Mouse (Mus musculus): ENCODE measurements around the gene Sbf1.

Sbf1 gene

DNA sequence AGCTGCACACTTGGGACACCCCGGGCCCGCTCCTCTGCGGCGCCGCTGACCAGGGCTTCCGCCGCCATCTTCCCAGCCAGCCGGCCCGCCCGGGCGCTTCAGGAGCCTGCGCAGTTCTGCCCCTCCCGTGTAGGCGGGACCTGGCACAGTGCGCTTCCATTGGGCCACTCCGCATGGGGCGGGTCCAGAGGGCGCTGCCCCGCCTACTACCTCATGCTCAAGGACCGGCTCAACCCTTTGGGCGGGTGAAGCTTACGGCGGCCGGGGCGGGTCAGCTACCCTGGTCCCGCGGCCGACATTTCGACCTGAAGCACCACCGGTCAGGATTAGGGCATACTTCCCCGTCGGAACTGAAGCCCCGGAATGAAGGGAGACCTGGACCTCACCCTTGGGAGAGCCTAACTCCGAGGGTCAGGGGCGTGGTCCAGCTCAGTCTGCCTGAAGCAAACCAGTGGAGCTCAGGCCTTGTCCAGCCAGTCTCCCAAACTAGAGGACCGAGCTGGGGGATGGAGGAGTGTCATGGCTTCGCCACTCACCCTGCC lies at the start of gene Sbf1:
TSS of gene Sbf1 (minus strand) at position 122 of the 542 bp plus-strand sequence.
- peak; percentile 99 for DNase-seq

GRCm38 (mm10) chr15:89363051-89363450 lies 47.9 kb upstream of the Sbf1 start:
- no peak for DNase-seq

DNA sequence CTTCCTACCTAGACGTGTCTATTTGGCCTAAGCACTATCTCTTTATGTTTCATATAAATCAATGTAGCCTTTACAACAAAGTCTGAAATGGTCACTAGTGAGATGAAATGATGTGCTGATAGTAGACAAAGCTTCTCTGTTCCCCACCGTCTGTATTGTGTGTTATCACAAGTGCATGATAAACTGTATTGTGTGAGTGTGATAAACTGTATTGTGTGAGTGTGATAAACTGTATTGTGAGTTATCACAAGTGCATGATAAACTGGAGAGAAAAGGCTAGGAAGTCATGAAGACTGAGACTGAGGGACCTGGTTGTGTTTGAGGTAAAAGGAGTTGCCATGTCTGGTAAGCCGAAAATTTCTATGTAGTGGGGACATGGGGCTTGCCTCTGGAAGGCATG lies 43.7 kb upstream of the Sbf1 start:
- DNase-seq: no peak

DNA sequence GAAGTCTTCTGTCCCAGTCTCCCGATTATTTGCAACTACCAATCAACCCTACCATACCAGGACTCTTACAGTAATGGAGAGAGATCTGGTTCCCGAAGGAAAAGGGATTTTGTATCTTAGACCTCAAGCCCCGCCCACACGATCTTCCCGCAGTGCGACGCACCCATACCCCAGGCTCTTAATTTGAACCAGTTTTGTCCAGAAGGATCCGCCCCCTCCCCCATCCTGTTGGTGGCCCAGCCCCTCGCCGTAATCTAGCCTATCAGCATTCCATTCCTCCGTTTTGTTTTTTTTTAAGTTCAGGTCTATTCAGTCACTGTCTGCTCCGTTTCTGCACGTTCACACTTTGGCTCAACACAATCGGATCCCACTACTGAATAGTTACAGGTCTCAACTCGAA lies 41.3 kb upstream of the Sbf1 start:
- DNase-seq: peak; percentile 93

DNA sequence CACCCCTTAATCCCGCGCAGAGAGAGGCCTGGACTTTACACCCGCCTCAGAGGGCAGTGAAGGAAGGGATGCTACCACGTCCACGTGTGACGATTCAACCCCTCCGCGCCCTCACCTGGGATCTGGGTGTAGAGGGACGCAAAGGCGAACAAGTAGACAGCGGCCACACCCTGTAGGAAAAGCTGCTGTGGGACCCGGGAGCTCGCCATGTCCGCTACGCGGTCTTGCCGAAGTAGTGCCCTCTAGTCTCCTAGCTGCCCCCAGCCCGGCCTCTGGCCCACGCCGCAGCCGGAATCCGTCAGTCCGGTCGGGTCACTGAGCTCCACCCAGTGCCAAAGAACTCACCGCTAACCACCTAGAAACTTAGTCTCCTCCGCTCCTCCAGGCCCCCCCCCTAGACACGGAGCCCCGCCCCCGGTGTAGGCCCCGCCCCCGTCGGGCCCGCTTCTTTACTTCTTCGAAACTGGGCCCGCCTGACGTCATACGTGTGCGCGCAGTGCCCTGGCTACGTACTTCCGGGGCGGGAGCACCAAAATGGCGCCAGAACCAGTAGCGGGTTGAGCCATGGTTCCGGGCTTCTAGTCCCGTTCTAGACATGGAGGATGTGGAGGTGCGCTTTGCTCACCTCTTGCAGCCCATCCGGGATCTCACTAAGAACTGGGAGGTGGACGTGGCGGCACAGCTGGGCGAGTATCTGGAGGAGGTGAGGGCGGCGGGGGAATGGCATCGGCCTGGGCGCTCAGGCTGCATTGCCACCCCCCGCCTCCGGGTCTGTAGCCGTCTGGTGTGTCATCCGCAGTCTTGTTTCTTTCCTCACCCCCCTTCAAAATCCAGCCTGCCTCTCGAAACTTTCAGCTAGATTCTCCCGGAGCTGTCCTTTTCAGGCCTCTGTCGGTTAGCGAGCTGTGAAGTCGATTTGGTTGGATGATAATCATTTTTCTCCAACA lies 40.4 kb upstream of the Sbf1 start, which contains the start of the genes Lmf2 and Ncaph2:
TSS of gene Lmf2 (minus strand) at position 419 of the 947 bp plus-strand sequence.
TSS of gene Ncaph2 (plus strand) at position 479 of the 947 bp plus-strand sequence.
- DNase-seq: peak; percentile 97

GRCm38 (mm10) chr15:89354455-89354854 lies 39.3 kb upstream of the Sbf1 start:
- no peak for DNase-seq

DNA sequence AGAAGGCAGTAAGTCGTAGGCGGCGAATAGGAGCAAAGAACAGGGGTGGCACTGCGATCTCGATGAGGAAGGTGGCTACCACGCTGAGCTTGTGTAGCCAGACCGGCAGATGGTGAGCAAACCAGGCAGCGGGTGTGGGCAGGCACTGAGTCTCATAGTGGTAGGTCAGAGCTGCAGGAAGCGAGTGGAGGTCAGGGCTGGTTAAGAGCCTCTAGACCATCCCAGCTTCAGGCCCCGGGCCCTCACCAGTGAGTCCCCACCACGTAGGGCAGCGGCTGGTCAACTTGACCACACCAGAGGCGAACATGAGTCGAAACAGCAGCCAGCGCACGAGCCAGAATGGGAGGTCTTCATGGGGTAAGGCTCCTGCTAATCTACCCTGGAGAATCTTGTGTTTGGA lies 38.7 kb upstream of the Sbf1 start:
- DNase-seq: no peak

- DNase-seq: no peak
Measured at GRCm38 (mm10) chr15:89352795-89353194, 37.7 kb upstream of the Sbf1 start.

- DNase-seq: no peak
Measured at GRCm38 (mm10) chr15:89352054-89352453, 36.9 kb upstream of the Sbf1 start.

DNA sequence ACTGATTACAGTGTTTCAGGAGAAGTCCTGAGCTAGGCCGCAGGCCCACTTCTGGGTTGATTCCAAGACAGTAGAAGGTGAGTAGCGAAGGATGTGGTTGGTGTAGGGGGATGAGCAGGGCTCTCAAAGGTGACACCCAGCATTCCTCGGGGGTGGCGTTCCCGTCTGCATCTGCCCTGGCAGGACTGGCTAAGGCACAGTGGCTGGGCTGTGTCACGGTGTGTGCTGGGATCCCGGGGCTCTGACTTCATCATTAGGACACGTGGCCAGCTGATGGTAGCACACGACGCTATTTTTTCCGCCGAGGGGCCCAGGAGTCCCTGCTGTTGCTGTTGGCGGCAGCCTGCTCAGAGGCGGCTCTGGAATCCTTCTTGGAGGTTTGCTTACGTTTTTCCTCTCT lies 36.2 kb upstream of the Sbf1 start:
- no peak for DNase-seq

DNA sequence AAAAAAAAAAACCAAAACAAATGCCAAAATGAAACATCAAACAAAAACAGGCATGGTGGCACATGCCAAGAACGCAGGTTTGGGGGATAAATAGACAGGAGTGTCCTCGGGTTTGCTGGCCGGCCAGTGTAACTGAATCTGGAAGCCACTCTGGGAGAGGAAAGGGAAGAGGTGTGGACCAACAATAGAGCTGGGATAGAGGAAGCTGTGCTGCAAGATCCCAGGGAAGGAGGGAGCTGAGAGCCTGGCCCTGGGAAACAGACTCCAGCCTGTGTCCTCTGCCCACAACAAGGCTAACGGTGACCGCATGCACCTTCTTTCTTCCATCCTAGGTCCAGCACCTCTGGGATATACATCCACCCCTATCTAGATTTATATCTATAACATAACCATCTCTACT lies 35.3 kb upstream of the Sbf1 start:
- DNase-seq: no peak

DNA sequence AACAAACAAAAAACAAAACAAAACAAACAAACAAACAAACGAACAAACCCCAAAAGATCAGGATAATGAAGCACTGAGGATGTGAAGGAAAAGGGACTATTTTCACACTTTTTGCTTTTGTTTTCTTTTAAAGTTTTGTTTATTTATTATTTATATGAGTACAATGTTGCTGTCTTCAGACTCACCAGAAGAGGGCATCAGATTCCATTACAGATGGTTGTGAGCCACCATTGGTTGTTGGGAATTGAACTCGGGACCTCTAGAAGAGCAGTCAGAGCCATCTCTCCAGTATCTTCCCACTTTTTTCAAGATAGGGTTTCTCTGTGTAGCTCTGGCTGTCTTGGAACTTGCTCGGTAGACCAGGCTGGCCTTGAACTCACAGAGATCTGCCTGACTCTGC lies 28.2 kb upstream of the Sbf1 start:
- DNase-seq: no peak

GRCm38 (mm10) chr15:89341678-89342077 lies 26.6 kb upstream of the Sbf1 start:
- DNase-seq: no peak

- no peak for DNase-seq
Measured at GRCm38 (mm10) chr15:89340136-89340535, 25.0 kb upstream of the Sbf1 start.

GRCm38 (mm10) chr15:89339696-89340095 lies 24.6 kb upstream of the Sbf1 start:
- DNase-seq: no peak

GRCm38 (mm10) chr15:89336422-89336821 lies 21.3 kb upstream of the Sbf1 start:
- no peak for DNase-seq

- no peak for DNase-seq
Measured at GRCm38 (mm10) chr15:89334774-89335537, 19.8 kb upstream of the Sbf1 start.

GRCm38 (mm10) chr15:89334271-89334670 lies 19.2 kb upstream of the Sbf1 start, which contains the start of gene Miox:
TSS of gene Miox (plus strand) at chr15:89334398.
- no peak for DNase-seq

- DNase-seq: no peak
Measured at GRCm38 (mm10) chr15:89326441-89326840, 11.3 kb upstream of the Sbf1 start.

- DNase-seq: no peak
Measured at GRCm38 (mm10) chr15:89323656-89324055, 8.5 kb upstream of the Sbf1 start.

DNA sequence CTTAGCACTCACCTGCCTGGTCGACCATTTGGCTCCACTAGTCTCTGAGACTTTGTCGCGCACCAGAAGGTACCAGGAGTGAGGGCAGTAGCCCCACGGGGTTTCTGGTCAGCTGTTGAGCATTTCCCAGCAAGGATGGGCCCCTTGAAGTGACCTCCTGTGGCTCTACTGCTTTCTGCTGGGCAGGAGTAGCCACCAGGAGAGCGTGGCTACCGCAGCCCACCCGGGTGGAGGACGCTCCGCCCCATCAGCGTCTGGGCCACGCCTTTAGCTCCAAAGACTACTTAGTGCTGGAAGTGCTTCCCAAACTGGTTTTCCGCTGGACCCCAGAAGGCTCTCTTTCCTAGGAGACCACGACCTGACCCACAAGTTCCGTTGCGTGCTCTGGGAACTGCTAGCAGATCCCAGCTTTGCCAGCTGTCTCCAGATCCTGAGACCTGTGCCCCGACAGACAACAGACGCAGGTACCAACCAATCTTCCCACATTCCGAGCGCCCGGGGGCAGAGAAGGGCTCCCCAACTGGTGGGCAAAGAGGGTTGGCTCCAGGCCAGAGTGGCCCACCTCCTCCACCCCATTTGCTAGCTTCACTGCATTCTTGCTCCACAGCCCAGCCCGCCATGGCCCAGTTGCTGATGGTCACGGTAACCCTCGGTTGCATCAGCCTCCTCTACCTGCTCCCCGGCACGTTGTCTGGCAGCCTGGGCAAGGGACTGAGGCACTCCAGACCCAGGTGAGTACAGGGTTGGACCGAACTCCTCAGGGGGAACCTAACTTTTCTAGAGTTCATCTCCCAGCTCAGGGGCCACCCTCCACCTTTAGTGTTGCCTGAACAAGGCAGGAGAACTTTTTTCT lies 7.8 kb upstream of the Sbf1 start, which contains the start of gene Adm2:
TSS of gene Adm2 (plus strand) at position 51 of the 853 bp plus-strand sequence.
- DNase-seq: peak; percentile 53

- DNase-seq: no peak
Measured at GRCm38 (mm10) chr15:89321264-89321663, 6.2 kb upstream of the Sbf1 start.
